Mouse (Mus musculus): ENCODE measurements around the gene Gstm7. TPM values are rescaled to one million over a fixed set of nuclear protein-coding genes. Genes with fewer than 3 reads are reported as not detected.
A peak's percentile ranks its signal among the peaks of the same experiment; 100 is the strongest.

Gstm7 gene
- total and polyA plus RNA-seq, 3 experiments, result 70.4 to 95.0 (median 80.5) TPM

GRCm38 (mm10) chr3:107887674-107888495 is 43.7 kb downstream of the Gstm7 start:
- no peaks in the 10 kb centered on the region for H3K36me3 ChIP-seq (ENCODE audit: control insufficient read depth, insufficient read depth, low read length)
- no peaks in the 10 kb centered on the region for H3K79me2 ChIP-seq (replicated peaks; ENCODE audit: control insufficient read depth, insufficient read depth, low read length)
- no peaks in the 10 kb centered on the region for H3K27me3 ChIP-seq (ENCODE audit: control insufficient read depth, insufficient read depth, low read length)
- intact Hi-C loops (cut with DNase I), result no loop called here
- no peak for TF ChIP-seq CTCF (IDR thresholded peaks at IDR 0.05)
- 0 out of 2 replicates have a peak, but pooled peaks have one; percentile 17 for TF ChIP-seq EP300 (IDR thresholded peaks at IDR 0.05; ENCODE audit: insufficient read depth, low read depth, low read length)
- no peak overlapping the region for H3K4me3 ChIP-seq
- no peak overlapping the region for H3K9ac ChIP-seq (ENCODE audit: low read depth, low read length)
- no peak overlapping the region; the same call in none of the 2 replicates for H3K27ac ChIP-seq
- WGBS, result 67% methylated on average over 9 of the region's 9 CpGs
- DNase-seq, result peak in 1 of 2 experiments; percentile 27
- H3K4me1 ChIP-seq (ENCODE audit: control insufficient read depth, insufficient read depth, low read length), result no peaks in the 10 kb centered on the region; the same call in 1 of the 2 replicates

- no peak overlapping the region for H3K9ac ChIP-seq (ENCODE audit: low read depth, low read length)
- intact Hi-C loops (cut with DNase I), result no loop called here
These were observed 53.6 kb downstream of the Gstm7 start for GRCm38 (mm10) chr3:107877747-107878736.

GRCm38 (mm10) chr3:107877005-107877404 is 54.6 kb downstream of the Gstm7 start, which contains the start of gene Eps8l3:
Gene Eps8l3 (plus strand): TSS chr3:107877229.
- 93% methylated on average over 5 of the region's 5 CpGs for WGBS
- Histone ChIP-seq H3K79me2 (replicated peaks; ENCODE audit: control insufficient read depth, insufficient read depth, low read length) (no peaks in the 10 kb centered on the region), H3K36me3 (ENCODE audit: control insufficient read depth, insufficient read depth, low read length) (no peaks in the 10 kb centered on the region), H3K4me1 (ENCODE audit: control insufficient read depth, insufficient read depth, low read length) (peaks cover 4% of the 10 kb centered on the region), H3K9ac (ENCODE audit: low read depth, low read length) (no peak within 1 kb of the TSS), H3K27ac (peak within 1 kb of the TSS; percentile 43), H3K4me3 (no peak within 1 kb of the TSS), H3K27me3 (ENCODE audit: control insufficient read depth, insufficient read depth, low read length) (no peaks in the 10 kb centered on the region)
- intact Hi-C loops (cut with DNase I), result no loop called here
- TF ChIP-seq POLR2A (IDR thresholded peaks at IDR 0.05; ENCODE audit: insufficient read depth, low read depth, low read length), result no peak
- no peak for DNase-seq

More at GRCm38 (mm10) chr3:107877747-107878736, 53.6 kb downstream of the Gstm7 start:
- no peak overlapping the region for H3K4me3 ChIP-seq
- TF ChIP-seq CTCF (IDR thresholded peaks at IDR 0.05) (no peak), EP300 (IDR thresholded peaks at IDR 0.05; ENCODE audit: insufficient read depth, low read depth, low read length) (no peak), POLR2A (IDR thresholded peaks at IDR 0.05; ENCODE audit: insufficient read depth, low read depth, low read length) (no peak)
- 55% methylated on average over 12 of the region's 12 CpGs for WGBS
- no peaks in the 10 kb centered on the region for H3K27me3 ChIP-seq (ENCODE audit: control insufficient read depth, insufficient read depth, low read length)
- no peaks in the 10 kb centered on the region for H3K36me3 ChIP-seq (ENCODE audit: control insufficient read depth, insufficient read depth, low read length)
- peak overlapping the region; percentile 43 for H3K27ac ChIP-seq
- peaks cover 4% of the 10 kb centered on the region for H3K4me1 ChIP-seq (ENCODE audit: control insufficient read depth, insufficient read depth, low read length)
- DNase-seq, result peak in 1 of 2 experiments; percentile 38
- no peaks in the 10 kb centered on the region for H3K79me2 ChIP-seq (replicated peaks; ENCODE audit: control insufficient read depth, insufficient read depth, low read length)

Other genes starting within 250 kb of the Gstm7 start
- 10 to 100 TPM; 76.5 to 82.3 TPM for gene Ahcyl1, start 235.3 kb downstream of the Gstm7 start, total RNA-seq (2021)
- 50.9 and 94.6 TPM in 2 replicates for gene Ahcyl1, start 235.3 kb downstream of the Gstm7 start, polyA plus RNA-seq (2012; rRNA removed)
- 10 to 100 TPM; 30.0 to 41.7 TPM for gene Csf1, start 171.3 kb downstream of the Gstm7 start, total RNA-seq (2021)
- gene Csf1, start 171.3 kb downstream of the Gstm7 start, polyA plus RNA-seq (2012; rRNA removed), result 32.9 and 44.0 TPM in 2 replicates
- not detected for gene Eps8l3, start 54.6 kb downstream of the Gstm7 start, total RNA-seq (2021)
- not detected in 2 replicates for gene Eps8l3, start 54.6 kb downstream of the Gstm7 start, polyA plus RNA-seq (2012; rRNA removed)
- gene Gstm5, start 36.0 kb downstream of the Gstm7 start, total RNA-seq (2021), result 10 to 100 TPM; 45.7 to 53.4 TPM
- 59.5 and 104 TPM in 2 replicates for gene Gstm5, start 36.0 kb downstream of the Gstm7 start, polyA plus RNA-seq (2012; rRNA removed)
- 1 to 10 TPM; 3.0 to 3.7 TPM for gene Gstm6, start 11.9 kb upstream of the Gstm7 start, total RNA-seq (2021)
- gene Gstm6, start 11.9 kb upstream of the Gstm7 start, polyA plus RNA-seq (2012; rRNA removed), result 3.7 and 4.6 TPM in 2 replicates
- gene Gstm3, start 37.5 kb upstream of the Gstm7 start, total RNA-seq (2021), result not detected
- gene Gstm3, start 37.5 kb upstream of the Gstm7 start, polyA plus RNA-seq (2012; rRNA removed), result 0.08 TPM in 1 of 2 replicates, not detected in the other
- gene Gstm2, start 54.6 kb upstream of the Gstm7 start, total RNA-seq (2021), result 100 to 1,000 TPM; 214 to 222 TPM
- gene Gstm2, start 54.6 kb upstream of the Gstm7 start, polyA plus RNA-seq (2012; rRNA removed), result 169 and 280 TPM in 2 replicates
- 100 to 1,000 TPM; 334 to 410 TPM for gene Gstm1, start 86.2 kb upstream of the Gstm7 start, total RNA-seq (2021)
- gene Gstm1, start 86.2 kb upstream of the Gstm7 start, polyA plus RNA-seq (2012; rRNA removed), result 602 and 658 TPM in 2 replicates
- gene Gstm4, start 113.1 kb upstream of the Gstm7 start, total RNA-seq (2021), result 10 to 100 TPM; 11.7 to 11.9 TPM
- gene Gstm4, start 113.1 kb upstream of the Gstm7 start, polyA plus RNA-seq (2012; rRNA removed), result 17.1 and 24.6 TPM in 2 replicates
- 1 to 10 TPM; 4.1 to 4.6 TPM for gene Ampd2, start 154.8 kb upstream of the Gstm7 start, total RNA-seq (2021)
- gene Ampd2, start 154.8 kb upstream of the Gstm7 start, polyA plus RNA-seq (2012; rRNA removed), result 25.9 and 26.3 TPM in 2 replicates
- gene Gnat2, start 161.0 kb upstream of the Gstm7 start, total RNA-seq (2021), result under 1 TPM in 1 of 2 experiments, not detected in 1; 0.11 TPM
- gene Gnat2, start 161.0 kb upstream of the Gstm7 start, polyA plus RNA-seq (2012; rRNA removed), result not detected in 2 replicates
- gene Gnai3, start 214.3 kb upstream of the Gstm7 start, total RNA-seq (2021), result 10 to 100 TPM; 16.5 to 18.1 TPM
- gene Gnai3, start 214.3 kb upstream of the Gstm7 start, polyA plus RNA-seq (2012; rRNA removed), result 7.5 and 18.7 TPM in 2 replicates
- gene Gpr61, start 223.1 kb upstream of the Gstm7 start, total RNA-seq (2021), result not detected
- 0.04 TPM in 1 of 2 replicates, not detected in the other for gene Gpr61, start 223.1 kb upstream of the Gstm7 start, polyA plus RNA-seq (2012; rRNA removed)

Measured in heart, adult 2 months (tissue).